Mouse (Mus musculus) myocyte (in vitro differentiated cells): ENCODE data around the gene Pigx.

Experiments
- E2F4 ChIP-seq: IDR thresholded peaks from one replicate; pipeline ENCODE4 v1.6.1; 2011; ENCODE audit warnings: mild to moderate bottlenecking, control low read depth, moderate library complexity; ENCODE audit not compliant: insufficient read depth
- MAX ChIP-seq: IDR thresholded peaks from one replicate; pipeline ENCODE4 v1.6.1; 2011; ENCODE audit warnings: low read depth, mild to moderate bottlenecking, control low read depth
- POLR2A ChIP-seq: IDR thresholded peaks from one replicate; pipeline ENCODE4 v1.6.1; 2011; ENCODE audit warnings: low read depth, mild to moderate bottlenecking, control low read depth, moderate library complexity; ENCODE audit not compliant: insufficient read length
- POLR2AphosphoS2 ChIP-seq: IDR thresholded peaks from one replicate; pipeline ENCODE4 v1.6.1; 2011; ENCODE audit warnings: low read depth, control low read depth; ENCODE audit not compliant: insufficient read length
- REST ChIP-seq: IDR thresholded peaks from one replicate; pipeline ENCODE4 v1.6.1; 2011; ENCODE audit warnings: mild to moderate bottlenecking, control low read depth, moderate library complexity; ENCODE audit not compliant: insufficient read depth, insufficient read length
- SRF ChIP-seq: IDR thresholded peaks from one replicate; pipeline ENCODE4 v1.6.1; 2011; ENCODE audit warnings: low read depth; ENCODE audit not compliant: control insufficient read depth, insufficient read length
- TCF12 ChIP-seq: IDR thresholded peaks from one replicate; pipeline ENCODE4 v1.6.1; 2011; ENCODE audit warnings: mild to moderate bottlenecking, control low read depth; ENCODE audit not compliant: poor library complexity, insufficient read depth, severe bottlenecking
- TCF3 ChIP-seq: IDR thresholded peaks from one replicate; pipeline ENCODE4 v1.6.1; 2011; ENCODE audit warnings: low read depth, control low read depth; ENCODE audit not compliant: insufficient read length
- USF1 ChIP-seq: IDR thresholded peaks from one replicate; pipeline ENCODE4 v1.6.1; 2011; ENCODE audit warnings: low read depth, mild to moderate bottlenecking, control low read depth, moderate library complexity

DNA sequence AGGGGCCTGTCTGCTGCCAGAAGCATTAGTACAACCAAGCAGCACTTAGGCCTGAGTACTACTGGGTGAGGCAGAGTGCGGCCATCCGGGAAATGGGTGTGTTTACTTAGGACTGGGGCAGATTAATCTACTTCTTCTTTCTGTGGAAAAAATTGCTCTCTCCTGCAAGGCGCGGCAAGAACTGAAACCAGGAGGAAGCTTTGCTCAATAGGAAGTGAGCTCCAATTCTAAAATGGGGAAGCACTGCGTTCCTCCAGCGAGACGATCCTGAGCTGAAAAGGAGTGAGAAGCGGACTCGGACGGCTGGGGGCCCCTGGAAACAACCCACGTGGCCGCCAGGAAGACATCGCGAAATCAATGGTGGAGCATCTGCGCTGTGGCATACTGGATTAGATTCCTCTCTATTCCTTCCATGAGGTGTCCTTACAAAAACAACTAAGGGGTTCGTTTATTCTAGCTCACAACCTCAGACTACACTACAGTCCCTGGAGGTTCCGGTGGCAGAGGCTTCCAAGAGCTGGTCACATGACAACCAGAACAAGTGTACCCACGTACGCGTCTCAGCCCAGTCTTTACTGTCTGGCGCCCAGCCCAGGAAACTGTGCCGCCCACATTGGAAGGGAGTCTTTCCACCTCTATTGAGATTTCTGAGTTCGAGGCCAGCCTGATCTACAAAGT, 14.1 kb upstream of the Pigx start:
- TF ChIP-seq POLR2AphosphoS2 (no peak), POLR2A (no peak), TCF3 (no peak), USF1 (no peak), MAX (no peak), TCF12 (no peak), E2F4 (no peak), REST (no peak), SRF (no peak)
